Mouse (Mus musculus): ENCODE results near the gene Ubash3b.

DNA sequence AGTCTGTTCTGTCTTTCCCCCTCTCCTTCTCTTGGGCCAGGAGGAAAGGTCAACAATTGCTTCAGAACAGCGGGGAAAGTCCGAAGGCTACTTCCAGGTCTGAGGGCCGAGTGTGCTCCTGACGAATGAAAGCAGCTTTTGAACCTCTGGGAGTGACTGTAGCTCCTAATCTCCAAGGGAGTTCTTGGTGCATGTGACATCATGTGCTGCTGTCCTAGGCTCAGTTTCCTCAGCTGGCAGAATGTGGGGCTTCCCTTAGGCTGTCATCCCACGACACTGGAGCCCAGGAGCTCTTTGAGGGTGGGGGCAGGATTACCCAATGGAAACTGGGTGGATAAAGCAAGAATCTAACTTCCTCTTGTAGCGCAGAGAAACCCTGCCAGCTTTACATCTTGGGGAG lies at the start of gene Ubash3b:
- TF ChIP-seq CTCF (IDR thresholded peaks at IDR 0.05; ENCODE audit: extremely low read depth, insufficient read depth, low read length) (no peak), POLR2A (IDR thresholded peaks at IDR 0.05; ENCODE audit: extremely low read depth, insufficient read depth, low read length) (no peak)
